Mouse (Mus musculus): Measurements from ENCODE around the gene Slc9a8.

DNA sequence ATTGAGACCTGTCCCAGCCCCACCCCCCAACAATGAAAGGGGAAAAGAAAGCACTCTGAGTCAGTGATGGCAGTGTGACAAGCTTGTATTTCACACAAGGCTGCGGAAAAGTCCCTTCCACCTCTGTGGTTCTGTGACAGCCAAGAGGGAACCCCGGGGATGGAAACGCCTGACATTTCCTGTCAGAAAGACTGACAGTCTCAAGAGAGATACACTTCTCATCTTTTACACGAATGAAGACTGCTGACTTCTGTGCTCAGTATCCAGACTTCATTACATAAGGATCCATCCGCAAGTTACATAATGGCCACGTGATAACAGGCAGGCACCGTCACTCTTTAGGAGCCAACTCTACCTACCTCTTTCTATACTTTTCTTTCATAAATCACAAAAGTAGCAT, 74.9 kb downstream of the Slc9a8 start:
- TF ChIP-seq CTCF (IDR thresholded peaks at IDR 0.05; ENCODE audit: low read depth) (no peak), EP300 (optimal IDR thresholded peaks at IDR 0.05) (no peak)

Measured in stomach, postnatal 0 days (tissue).